15 mouse cellular contexts compared by ENCODE assay signal in the genomic region with DNA sequence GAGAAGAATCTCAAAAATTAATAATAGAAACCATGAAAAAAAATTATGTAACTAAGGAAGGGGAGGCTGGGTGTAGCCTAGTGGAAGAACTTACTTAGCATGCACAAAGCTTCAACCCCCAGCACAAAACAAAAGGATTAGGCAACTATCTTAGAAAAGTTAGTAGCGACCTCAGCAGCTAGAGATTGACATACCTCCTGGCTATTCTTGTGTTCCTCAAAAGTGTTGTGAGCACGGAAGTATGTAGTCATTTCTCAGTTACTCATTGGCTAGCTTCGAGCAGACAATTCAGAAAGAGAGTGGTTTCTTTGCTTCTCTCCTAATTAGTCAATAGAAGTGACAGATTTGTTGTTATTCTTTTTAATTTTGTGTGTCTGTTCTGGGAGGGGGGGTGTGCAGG.
"Had no signal": no experiment of that assay in that cellular context is flagged by ENCODE, and none has a peak within 500 bp of the region (broad histone marks: within the 10 kb centered on the region; RNA-seq: fewer than 3 reads in every experiment).

No protein-coding gene starts in this region.

- H3K9me3 ChIP-seq: limb, embryonic 13.5 days; megakaryocyte, embryonic 14.5 days; midbrain, embryonic 13.5 days; neural tube, embryonic 15.5 days had no signal

- DNase-seq: kidney, adult 9 months; kidney, postnatal 36 days; left cerebral cortex, postnatal 4 days; lung, adult 18-20 months; thymus, postnatal 14 days had no signal

- H3K27me3 ChIP-seq: limb, embryonic 13.5 days; midbrain, embryonic 13.5 days; neural tube, embryonic 15.5 days had no signal

- H3K4me2 ChIP-seq: neural tube, embryonic 15.5 days had no signal

- H3K27ac ChIP-seq: kidney, postnatal 0 days; layer of hippocampus, adult 2 months; limb, embryonic 13.5 days; midbrain, embryonic 13.5 days; neural tube, embryonic 15.5 days; stomach, postnatal 0 days had no signal

- H3K4me3 ChIP-seq: layer of hippocampus, adult 2 months; limb, embryonic 13.5 days; megakaryocyte, embryonic 14.5 days; midbrain, embryonic 13.5 days; myocyte; neural tube, embryonic 15.5 days had no signal

- H3K9ac ChIP-seq: limb, embryonic 13.5 days; midbrain, embryonic 13.5 days; neural tube, embryonic 15.5 days had no signal

- ATAC-seq: inflammation-experienced regulatory T-cells, adult 6 months; intestine, postnatal 0 days; midbrain, embryonic 13.5 days had no signal

- H3K36me3 ChIP-seq: neural tube, embryonic 15.5 days had no signal
